Mouse (Mus musculus): ENCODE results near the gene Cwc22. TPM values are rescaled to one million over a fixed set of nuclear protein-coding genes. Genes with fewer than 3 reads are reported as not detected.

Gene Cwc22
- polyA plus RNA-seq, 1 experiment: 6.7 TPM

- no peak overlapping the region for H3K4me3 ChIP-seq (ENCODE audit: control insufficient read depth, insufficient read depth, low read length)
- H3K27me3 ChIP-seq (ENCODE audit: control insufficient read depth, insufficient read depth, low read length): no peaks in the 10 kb centered on the region
- WGBS: 96% methylated on average over 8 of the region's 8 CpGs
- TF ChIP-seq POLR2A (IDR thresholded peaks at IDR 0.05; ENCODE audit: control insufficient read depth, extremely low read depth, insufficient read depth, low read length, poor library complexity) (no peak), CTCF (IDR thresholded peaks at IDR 0.05; ENCODE audit: borderline replicate concordance, control insufficient read depth, extremely low read depth, insufficient read depth, low read length, poor library complexity) (no peak)
- no peak overlapping the region for H3K27ac ChIP-seq (ENCODE audit: control insufficient read depth, insufficient read depth, low read length)
- H3K4me1 ChIP-seq (replicated peaks; ENCODE audit: control insufficient read depth, insufficient read depth, low read length): no peaks in the 10 kb centered on the region
- peaks cover 58% of the 10 kb centered on the region for H3K36me3 ChIP-seq (ENCODE audit: control insufficient read depth, insufficient read depth, low read length)
- no peak for DNase-seq
Measured at GRCm38 (mm10) chr2:77916586-77917359, 29.4 kb downstream of the Cwc22 start.

GRCm38 (mm10) chr2:77915187-77915586 lies 31.0 kb downstream of the Cwc22 start:
- peaks cover 57% of the 10 kb centered on the region for H3K36me3 ChIP-seq (ENCODE audit: control insufficient read depth, insufficient read depth, low read length)
- TF ChIP-seq POLR2A (IDR thresholded peaks at IDR 0.05; ENCODE audit: control insufficient read depth, extremely low read depth, insufficient read depth, low read length, poor library complexity) (no peak), CTCF (IDR thresholded peaks at IDR 0.05; ENCODE audit: borderline replicate concordance, control insufficient read depth, extremely low read depth, insufficient read depth, low read length, poor library complexity) (no peak)
- no peaks in the 10 kb centered on the region for H3K27me3 ChIP-seq (ENCODE audit: control insufficient read depth, insufficient read depth, low read length)
- DNase-seq: no peak
- 97% methylated on average over 8 of the region's 8 CpGs for WGBS
- H3K4me1 ChIP-seq (replicated peaks; ENCODE audit: control insufficient read depth, insufficient read depth, low read length): no peaks in the 10 kb centered on the region
- no peak overlapping the region for H3K27ac ChIP-seq (ENCODE audit: control insufficient read depth, insufficient read depth, low read length)
- no peak overlapping the region for H3K4me3 ChIP-seq (ENCODE audit: control insufficient read depth, insufficient read depth, low read length)

- no peak overlapping the region for H3K27ac ChIP-seq (ENCODE audit: control insufficient read depth, insufficient read depth, low read length)
- no peak for DNase-seq
- H3K4me3 ChIP-seq (ENCODE audit: control insufficient read depth, insufficient read depth, low read length): no peak overlapping the region
- TF ChIP-seq CTCF (IDR thresholded peaks at IDR 0.05; ENCODE audit: borderline replicate concordance, control insufficient read depth, extremely low read depth, insufficient read depth, low read length, poor library complexity) (no peak), POLR2A (IDR thresholded peaks at IDR 0.05; ENCODE audit: control insufficient read depth, extremely low read depth, insufficient read depth, low read length, poor library complexity) (no peak)
- H3K27me3 ChIP-seq (ENCODE audit: control insufficient read depth, insufficient read depth, low read length): no peaks in the 10 kb centered on the region
- no peaks in the 10 kb centered on the region for H3K4me1 ChIP-seq (replicated peaks; ENCODE audit: control insufficient read depth, insufficient read depth, low read length)
- 90% methylated on average over 2 of the region's 2 CpGs for WGBS
- peaks cover 50% of the 10 kb centered on the region for H3K36me3 ChIP-seq (ENCODE audit: control insufficient read depth, insufficient read depth, low read length)
Measured at GRCm38 (mm10) chr2:77913628-77914027, 32.5 kb downstream of the Cwc22 start.

GRCm38 (mm10) chr2:77912197-77912596 lies 34.0 kb downstream of the Cwc22 start:
- WGBS: 98% methylated on average over 4 of the region's 4 CpGs
- TF ChIP-seq POLR2A (IDR thresholded peaks at IDR 0.05; ENCODE audit: control insufficient read depth, extremely low read depth, insufficient read depth, low read length, poor library complexity): no peak
- no peak for TF ChIP-seq CTCF (IDR thresholded peaks at IDR 0.05; ENCODE audit: borderline replicate concordance, control insufficient read depth, extremely low read depth, insufficient read depth, low read length, poor library complexity)
- Histone ChIP-seq H3K27ac (ENCODE audit: control insufficient read depth, insufficient read depth, low read length) (no peak overlapping the region), H3K4me3 (ENCODE audit: control insufficient read depth, insufficient read depth, low read length) (no peak overlapping the region), H3K27me3 (ENCODE audit: control insufficient read depth, insufficient read depth, low read length) (no peaks in the 10 kb centered on the region), H3K4me1 (replicated peaks; ENCODE audit: control insufficient read depth, insufficient read depth, low read length) (no peaks in the 10 kb centered on the region), H3K36me3 (ENCODE audit: control insufficient read depth, insufficient read depth, low read length) (peaks cover 55% of the 10 kb centered on the region)
- DNase-seq: no peak

- H3K27me3 ChIP-seq (ENCODE audit: control insufficient read depth, insufficient read depth, low read length): no peaks in the 10 kb centered on the region
- no peaks in the 10 kb centered on the region for H3K4me1 ChIP-seq (replicated peaks; ENCODE audit: control insufficient read depth, insufficient read depth, low read length)
- TF ChIP-seq CTCF (IDR thresholded peaks at IDR 0.05; ENCODE audit: borderline replicate concordance, control insufficient read depth, extremely low read depth, insufficient read depth, low read length, poor library complexity) (no peak), POLR2A (IDR thresholded peaks at IDR 0.05; ENCODE audit: control insufficient read depth, extremely low read depth, insufficient read depth, low read length, poor library complexity) (no peak)
- no peak for DNase-seq
- no peak overlapping the region for H3K4me3 ChIP-seq (ENCODE audit: control insufficient read depth, insufficient read depth, low read length)
- no peak overlapping the region for H3K27ac ChIP-seq (ENCODE audit: control insufficient read depth, insufficient read depth, low read length)
- peaks cover 55% of the 10 kb centered on the region for H3K36me3 ChIP-seq (ENCODE audit: control insufficient read depth, insufficient read depth, low read length)
- WGBS: 99% methylated on average over 2 of the region's 2 CpGs
Measured at GRCm38 (mm10) chr2:77911452-77911851, 34.7 kb downstream of the Cwc22 start.

GRCm38 (mm10) chr2:77910216-77910615 lies 36.0 kb downstream of the Cwc22 start:
- no peaks in the 10 kb centered on the region for H3K4me1 ChIP-seq (replicated peaks; ENCODE audit: control insufficient read depth, insufficient read depth, low read length)
- no peak overlapping the region for H3K4me3 ChIP-seq (ENCODE audit: control insufficient read depth, insufficient read depth, low read length)
- no peak overlapping the region for H3K27ac ChIP-seq (ENCODE audit: control insufficient read depth, insufficient read depth, low read length)
- 89% methylated on average over 3 of the region's 3 CpGs for WGBS
- H3K27me3 ChIP-seq (ENCODE audit: control insufficient read depth, insufficient read depth, low read length): no peaks in the 10 kb centered on the region
- no peak for TF ChIP-seq POLR2A (IDR thresholded peaks at IDR 0.05; ENCODE audit: control insufficient read depth, extremely low read depth, insufficient read depth, low read length, poor library complexity)
- peaks cover 50% of the 10 kb centered on the region for H3K36me3 ChIP-seq (ENCODE audit: control insufficient read depth, insufficient read depth, low read length)
- DNase-seq: no peak

- H3K4me1 ChIP-seq (replicated peaks; ENCODE audit: control insufficient read depth, insufficient read depth, low read length): no peaks in the 10 kb centered on the region
- H3K4me3 ChIP-seq (ENCODE audit: control insufficient read depth, insufficient read depth, low read length): no peak overlapping the region
- H3K27ac ChIP-seq (ENCODE audit: control insufficient read depth, insufficient read depth, low read length): no peak overlapping the region
- DNase-seq: no peak
- peaks cover 54% of the 10 kb centered on the region for H3K36me3 ChIP-seq (ENCODE audit: control insufficient read depth, insufficient read depth, low read length)
- 98% methylated on average over 3 of the region's 3 CpGs for WGBS
- TF ChIP-seq POLR2A (IDR thresholded peaks at IDR 0.05; ENCODE audit: control insufficient read depth, extremely low read depth, insufficient read depth, low read length, poor library complexity): no peak
- no peak for TF ChIP-seq CTCF (IDR thresholded peaks at IDR 0.05; ENCODE audit: borderline replicate concordance, control insufficient read depth, extremely low read depth, insufficient read depth, low read length, poor library complexity)
- H3K27me3 ChIP-seq (ENCODE audit: control insufficient read depth, insufficient read depth, low read length): no peaks in the 10 kb centered on the region
Measured at GRCm38 (mm10) chr2:77907164-77907563, 39.0 kb downstream of the Cwc22 start.
